Mouse (Mus musculus): Measurements from ENCODE around the gene Cfap126. TPM values are rescaled to one million over a fixed set of nuclear protein-coding genes. Genes with fewer than 3 reads are reported as not detected.

Gene Cfap126
- total and polyA plus RNA-seq, 2 experiments from 2014 or later, result 1.5 to 8.1 TPM

DNA sequence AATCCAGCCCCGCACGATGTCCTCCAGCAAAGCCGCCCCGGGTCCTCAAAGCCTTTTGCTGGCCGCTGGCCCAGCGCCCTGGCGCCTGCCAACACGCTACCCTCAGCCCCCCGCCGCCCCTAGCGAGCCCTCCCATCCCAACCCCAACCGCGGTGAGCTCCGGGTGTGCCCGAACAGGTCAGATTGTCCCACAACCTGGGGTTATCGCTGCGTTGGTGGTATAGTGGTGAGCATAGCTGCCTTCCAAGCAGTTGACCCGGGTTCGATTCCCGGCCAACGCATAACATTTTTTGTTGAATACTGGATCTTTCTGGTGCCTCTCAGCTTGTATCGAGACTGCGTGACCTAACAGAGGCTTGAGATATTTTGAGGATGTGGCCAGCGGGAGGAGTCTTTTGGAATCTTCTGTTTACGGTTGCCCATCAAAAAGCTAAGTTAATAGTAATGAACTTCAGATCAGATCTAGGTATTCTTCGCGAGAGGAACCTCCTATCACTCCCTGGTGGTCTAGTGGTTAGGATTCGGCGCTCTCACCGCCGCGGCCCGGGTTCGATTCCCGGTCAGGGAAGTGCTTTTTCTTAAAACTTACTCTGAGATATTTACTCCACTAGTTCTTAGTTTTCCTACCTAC is 11.1 kb upstream of the Cfap126 start:
- TF ChIP-seq CTCF (IDR thresholded peaks at IDR 0.05), result peak; percentile 8; the same call in 1 of the 2 replicates
- Histone ChIP-seq H3K27ac (ENCODE audit: low read depth, low read length) (peak overlapping the region; percentile 91), H3K36me3 (ENCODE audit: insufficient read depth, low read length) (no peaks in the 10 kb centered on the region), H3K4me1 (ENCODE audit: insufficient read depth, low read length) (no peaks in the 10 kb centered on the region), H3K27me3 (ENCODE audit: insufficient read depth, low read length) (no peaks in the 10 kb centered on the region), H3K4me3 (ENCODE audit: low read depth, low read length) (peak overlapping the region; percentile 63), H3K9me3 (ENCODE audit: low read length) (no peaks in the 10 kb centered on the region), H3K9ac (replicated peaks; ENCODE audit: low read length, poor library complexity, severe bottlenecking) (peak overlapping the region; percentile 82), H3K4me2 (ENCODE audit: low read depth, low read length, poor library complexity, severe bottlenecking) (peak overlapping the region; percentile 53)
- peak; percentile 89 for DNase-seq (ENCODE audit: low spot score)
- peak; percentile 92 for ATAC-seq (ENCODE audit: low FRiP score)
- WGBS, result under 1% methylated on average over 35 of the region's 35 CpGs

DNA sequence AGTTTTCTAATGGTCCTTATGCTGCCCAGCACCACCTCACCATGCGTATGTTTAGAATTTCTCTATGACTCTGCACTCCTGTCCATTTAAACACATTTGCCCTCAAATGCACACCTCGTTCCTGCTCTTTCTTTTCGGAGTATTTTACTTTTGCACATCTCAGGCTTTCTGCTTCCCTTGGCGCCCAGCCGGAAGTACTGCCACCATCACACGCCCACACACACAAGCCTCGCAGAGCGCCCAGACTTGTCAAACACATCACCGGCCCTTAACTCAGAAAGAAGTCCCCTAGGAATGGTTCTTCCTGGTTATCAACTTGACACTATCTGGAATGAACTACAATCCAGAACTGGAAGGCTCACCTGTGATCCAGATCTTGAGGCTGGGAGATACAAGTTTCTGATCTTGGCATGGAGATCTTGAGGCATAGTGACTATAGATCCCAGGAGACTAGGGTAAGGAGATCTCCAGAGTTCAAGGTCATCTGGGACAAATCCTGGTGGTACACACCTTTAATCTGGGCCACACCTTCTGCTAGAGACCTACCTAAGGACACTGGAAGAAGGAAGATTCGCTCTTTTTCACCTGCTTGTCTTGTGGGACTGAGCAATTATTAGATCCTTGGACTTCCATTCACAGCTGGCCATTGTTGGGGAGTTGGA is 10.4 kb upstream of the Cfap126 start:
- H3K4me1 ChIP-seq (ENCODE audit: insufficient read depth, low read length), result no peaks in the 10 kb centered on the region
- WGBS, result 9% methylated on average over 10 of the region's 10 CpGs
- H3K4me3 ChIP-seq (ENCODE audit: low read depth, low read length), result peak overlapping the region; percentile 63
- H3K27me3 ChIP-seq (ENCODE audit: insufficient read depth, low read length), result no peaks in the 10 kb centered on the region
- H3K36me3 ChIP-seq (ENCODE audit: insufficient read depth, low read length), result no peaks in the 10 kb centered on the region
- peak overlapping the region; percentile 53 for H3K4me2 ChIP-seq (ENCODE audit: low read depth, low read length, poor library complexity, severe bottlenecking)
- ATAC-seq (ENCODE audit: low FRiP score), result no peak
- no peaks in the 10 kb centered on the region for H3K9me3 ChIP-seq (ENCODE audit: low read length)
- peak overlapping the region; percentile 29; the same call in 1 of the 2 replicates for H3K9ac ChIP-seq (replicated peaks; ENCODE audit: low read length, poor library complexity, severe bottlenecking)
- no peak overlapping the region for H3K27ac ChIP-seq (ENCODE audit: low read depth, low read length)
- no peak; the same call in 1 of the 2 replicates for TF ChIP-seq CTCF (IDR thresholded peaks at IDR 0.05)
- peak; percentile 15 for DNase-seq (ENCODE audit: low spot score)

DNA sequence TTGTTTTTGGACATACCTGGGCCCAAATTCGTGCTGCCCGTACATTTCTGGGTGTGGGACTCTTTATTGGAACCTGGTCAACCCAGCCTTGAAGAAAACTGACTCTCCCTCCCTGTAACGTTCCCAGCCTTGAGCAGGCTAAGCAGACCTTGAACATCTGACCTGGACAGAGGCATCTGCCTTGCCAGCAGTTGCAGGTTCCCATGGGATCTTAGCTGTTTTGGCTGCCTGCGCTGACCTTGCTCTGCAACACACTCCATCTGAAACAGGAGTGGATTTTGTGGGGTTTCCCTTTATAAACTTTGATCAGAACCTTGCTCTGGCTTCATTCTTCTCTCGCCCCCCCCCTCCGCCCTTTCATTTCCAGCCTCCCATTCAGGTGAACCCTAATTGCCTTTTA is 8.5 kb upstream of the Cfap126 start:
- Histone ChIP-seq H3K27me3 (ENCODE audit: insufficient read depth, low read length) (no peaks in the 10 kb centered on the region), H3K4me1 (ENCODE audit: insufficient read depth, low read length) (no peaks in the 10 kb centered on the region), H3K27ac (ENCODE audit: low read depth, low read length) (no peak overlapping the region), H3K9ac (replicated peaks; ENCODE audit: low read length, poor library complexity, severe bottlenecking) (no peak overlapping the region), H3K4me2 (ENCODE audit: low read depth, low read length, poor library complexity, severe bottlenecking) (no peak overlapping the region), H3K9me3 (ENCODE audit: low read length) (no peaks in the 10 kb centered on the region), H3K36me3 (ENCODE audit: insufficient read depth, low read length) (no peaks in the 10 kb centered on the region), H3K4me3 (ENCODE audit: low read depth, low read length) (no peak overlapping the region)
- DNase-seq (ENCODE audit: low spot score) (no peak), ATAC-seq (ENCODE audit: low FRiP score) (no peak)
- WGBS, result 76% methylated on average over 6 of the region's 6 CpGs
- no peak for TF ChIP-seq CTCF (IDR thresholded peaks at IDR 0.05)

DNA sequence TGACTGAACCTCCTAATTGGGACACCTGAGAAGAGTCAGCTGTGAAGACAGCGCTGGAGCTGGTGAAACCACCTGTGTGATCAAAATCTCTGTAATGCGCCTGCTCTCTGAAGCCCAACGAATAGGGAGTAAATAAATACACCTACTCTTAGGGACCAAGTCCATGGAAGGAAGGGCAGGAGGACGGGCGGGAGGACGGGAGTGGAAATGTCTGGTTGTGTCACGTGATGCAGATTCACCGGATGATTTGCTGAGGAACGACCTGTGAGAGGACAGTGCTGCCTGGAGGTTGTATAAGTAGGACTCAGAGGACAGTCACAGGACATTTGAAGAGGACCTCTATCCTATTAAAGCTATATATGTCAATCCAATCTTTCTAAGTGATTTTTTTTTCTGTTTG is 4.1 kb upstream of the Cfap126 start:
- H3K27me3 ChIP-seq (ENCODE audit: insufficient read depth, low read length), result no peaks in the 10 kb centered on the region
- H3K4me1 ChIP-seq (ENCODE audit: insufficient read depth, low read length), result no peaks in the 10 kb centered on the region
- no peak for DNase-seq (ENCODE audit: low spot score)
- 44% methylated on average over 9 of the region's 9 CpGs for WGBS
- H3K4me2 ChIP-seq (ENCODE audit: low read depth, low read length, poor library complexity, severe bottlenecking), result no peak overlapping the region
- no peak overlapping the region for H3K4me3 ChIP-seq (ENCODE audit: low read depth, low read length)
- TF ChIP-seq CTCF (IDR thresholded peaks at IDR 0.05), result no peak
- H3K9ac ChIP-seq (replicated peaks; ENCODE audit: low read length, poor library complexity, severe bottlenecking), result no peak overlapping the region
- ATAC-seq (ENCODE audit: low FRiP score), result no peak
- H3K36me3 ChIP-seq (ENCODE audit: insufficient read depth, low read length), result no peaks in the 10 kb centered on the region
- H3K27ac ChIP-seq (ENCODE audit: low read depth, low read length), result no peak overlapping the region
- no peaks in the 10 kb centered on the region for H3K9me3 ChIP-seq (ENCODE audit: low read length)

DNA sequence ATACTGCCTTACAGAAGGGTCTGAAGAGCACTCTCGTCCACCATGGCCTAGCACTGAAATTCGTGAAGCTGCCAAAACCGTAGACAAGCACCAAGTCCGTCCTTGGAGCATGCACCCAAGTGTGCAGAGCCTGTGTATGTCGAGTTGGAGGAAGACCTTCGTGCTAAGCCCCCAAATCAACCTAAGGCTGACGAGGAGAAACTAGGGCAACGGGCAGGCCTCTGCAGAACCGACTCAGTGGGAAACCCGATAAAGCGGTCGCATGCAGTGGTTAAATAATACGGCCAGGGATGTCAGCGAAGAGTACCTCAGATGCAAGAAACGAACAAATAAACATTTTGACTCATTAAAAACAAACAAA is 3.1 kb upstream of the Cfap126 start:
- H3K27ac ChIP-seq (ENCODE audit: low read depth, low read length), result peak overlapping the region; percentile 89
- no peaks in the 10 kb centered on the region for H3K4me1 ChIP-seq (ENCODE audit: insufficient read depth, low read length)
- H3K9me3 ChIP-seq (ENCODE audit: low read length), result no peaks in the 10 kb centered on the region
- 5% methylated on average over 15 of the region's 15 CpGs for WGBS
- H3K4me3 ChIP-seq (ENCODE audit: low read depth, low read length), result peak overlapping the region; percentile 51
- H3K27me3 ChIP-seq (ENCODE audit: insufficient read depth, low read length), result no peaks in the 10 kb centered on the region
- H3K4me2 ChIP-seq (ENCODE audit: low read depth, low read length, poor library complexity, severe bottlenecking), result peak overlapping the region; percentile 69
- peak overlapping the region; percentile 46; the same call in 1 of the 2 replicates for H3K9ac ChIP-seq (replicated peaks; ENCODE audit: low read length, poor library complexity, severe bottlenecking)
- TF ChIP-seq CTCF (IDR thresholded peaks at IDR 0.05), result no peak
- DNase-seq (ENCODE audit: low spot score) (no peak), ATAC-seq (ENCODE audit: low FRiP score) (peak; percentile 57; the same call in 1 of the 2 replicates)
- H3K36me3 ChIP-seq (ENCODE audit: insufficient read depth, low read length), result no peaks in the 10 kb centered on the region
